Mouse (Mus musculus) lung, embryonic 15.5 days (tissue): ENCODE results near the gene Adgrf4. TPM values are rescaled to one million over a fixed set of nuclear protein-coding genes. Genes with fewer than 3 reads are reported as not detected.
A peak's percentile ranks its signal among the peaks of the same experiment; 100 is the strongest.

ENCODE experiments used
- ATAC-seq: fragments of 200-750 bp; cut with Nextera tagmentation; 2 replicates; pipeline ENCODE4 v1.8.0; 2017; ENCODE audit warnings: moderate number of reproducible peaks, borderline replicate concordance; ENCODE audit not compliant: low FRiP score, low TSS enrichment; ENCODE audit errors: extremely low read depth
- H3K27ac ChIP-seq: fragments of 300-500 bp; sonication (generic); 2 replicates; pipeline ENCODE4 v1.5.1; 2015; ENCODE audit warnings: moderate library complexity, mild to moderate bottlenecking, inconsistent platforms
- H3K27me3 ChIP-seq: fragments of 300-500 bp; sonication (generic); 2 replicates; pipeline ENCODE4 v1.6.1; 2015; ENCODE audit warnings: inconsistent platforms
- H3K36me3 ChIP-seq: fragments of 300-500 bp; sonication (generic); 2 replicates; pipeline ENCODE4 v1.6.1; 2015; ENCODE audit warnings: inconsistent platforms
- H3K4me1 ChIP-seq: fragments of 300-500 bp; sonication (generic); 2 replicates; pipeline ENCODE4 v1.6.1; 2015; ENCODE audit warnings: inconsistent platforms
- H3K4me2 ChIP-seq: fragments of 300-500 bp; sonication (generic); 2 replicates; pipeline ENCODE4 v1.6.1; 2015; ENCODE audit warnings: inconsistent platforms, mild to moderate bottlenecking, moderate library complexity
- H3K4me3 ChIP-seq: fragments of 300-500 bp; sonication (generic); 2 replicates; pipeline ENCODE4 v1.5.1; 2015; ENCODE audit warnings: mild to moderate bottlenecking, inconsistent platforms
- H3K9ac ChIP-seq: fragments of 300-500 bp; sonication (generic); 2 replicates; pipeline ENCODE4 v1.6.1; 2015; ENCODE audit warnings: inconsistent platforms
- H3K9me3 ChIP-seq: fragments of 300-500 bp; sonication (generic); 2 replicates; pipeline ENCODE4 v1.6.1; 2016; ENCODE audit warnings: inconsistent platforms
- WGBS: fragments of 180-500 bp; shearing (Covaris S2); methylation state at CpG from one replicate; pipeline ENCODE4 v1.1.7; 2015; 5-methylcytosine and 5-hydroxymethylcytosine counted together
- polyA plus RNA-seq: library from polyadenylated mRNA; unstranded; fragments of >200 nt; fragmentation: Nextera tagmentation; extraction: Ambion mirVana; gene quantifications from 2 replicates; pipeline ENCODE4 v1.2.1, GENCODE M21; 2015

Gene Adgrf4
- polyA plus RNA-seq, result 0.05 and 0.06 TPM in 2 replicates

- H3K27ac ChIP-seq, result no peak within 1 kb of the TSS
- no peaks in the 10 kb centered on the region for H3K27me3 ChIP-seq
- H3K9me3 ChIP-seq, result no peaks in the 10 kb centered on the region
- H3K4me3 ChIP-seq, result no peak within 1 kb of the TSS
- no peak for ATAC-seq
- no peaks in the 10 kb centered on the region for H3K36me3 ChIP-seq
- no peak within 1 kb of the TSS for H3K9ac ChIP-seq
- WGBS, result 74% methylated on average over 10 of the region's 10 CpGs
- H3K4me2 ChIP-seq, result no peak within 1 kb of the TSS
- H3K4me1 ChIP-seq, result no peaks in the 10 kb centered on the region
Measured at GRCm38 (mm10) chr17:42692136-42692535, at the start of gene Adgrf4. TSS of gene Adgrf4 (minus strand) at chr17:42692284.

GRCm38 (mm10) chr17:42741801-42742217, 49.7 kb upstream of the Adgrf4 start, which contains the start of gene Adgrf2:
TSS of gene Adgrf2 (minus strand) at chr17:42742179.
- no peak within 1 kb of the TSS for H3K9ac ChIP-seq
- peak; percentile 49; the same call in 1 of the 2 replicates for ATAC-seq
- WGBS, result 18% methylated on average over 7 of the region's 7 CpGs
- no peaks in the 10 kb centered on the region for H3K4me1 ChIP-seq
- no peak within 1 kb of the TSS for H3K4me2 ChIP-seq
- no peaks in the 10 kb centered on the region for H3K36me3 ChIP-seq
- no peak within 1 kb of the TSS for H3K4me3 ChIP-seq
- H3K9me3 ChIP-seq, result no peaks in the 10 kb centered on the region
- H3K27ac ChIP-seq, result no peak within 1 kb of the TSS
- no peaks in the 10 kb centered on the region for H3K27me3 ChIP-seq

- ATAC-seq, result no peak
- H3K9me3 ChIP-seq, result no peaks in the 10 kb centered on the region
- 67% methylated on average over 6 of the region's 6 CpGs for WGBS
Measured at GRCm38 (mm10) chr17:42738794-42739193, 46.7 kb upstream of the Adgrf4 start.

DNA sequence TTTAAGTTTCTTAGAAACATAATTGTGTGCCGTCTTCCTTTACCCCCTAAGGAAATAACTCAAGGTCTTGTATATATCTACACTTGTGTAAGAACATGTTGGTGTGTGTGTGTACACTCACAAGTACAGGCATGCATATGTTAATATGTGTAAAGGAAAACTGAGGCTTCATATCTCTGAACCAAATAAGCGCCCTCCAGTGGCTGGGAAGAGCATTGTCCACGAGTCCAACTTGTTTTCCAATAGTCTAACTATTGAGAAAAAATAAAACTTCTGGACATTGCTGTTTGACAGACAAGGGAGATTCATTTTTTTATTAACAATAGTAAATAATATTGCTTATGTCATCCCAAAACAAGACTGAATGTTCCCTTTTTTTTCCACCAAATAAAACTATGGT, 25.1 kb upstream of the Adgrf4 start:
- WGBS, result 48% methylated on average over 3 of the region's 3 CpGs

More at GRCm38 (mm10) chr17:42738794-42739193, 46.7 kb upstream of the Adgrf4 start:
- no peaks in the 10 kb centered on the region for H3K4me1 ChIP-seq
- H3K36me3 ChIP-seq, result no peaks in the 10 kb centered on the region
- no peak overlapping the region for H3K4me2 ChIP-seq
- H3K27ac ChIP-seq, result no peak overlapping the region
- H3K9ac ChIP-seq, result no peak overlapping the region
- no peaks in the 10 kb centered on the region for H3K27me3 ChIP-seq
- H3K4me3 ChIP-seq, result no peak overlapping the region

GRCm38 (mm10) chr17:42714991-42715390, 22.9 kb upstream of the Adgrf4 start:
- Histone ChIP-seq H3K27ac (no peak overlapping the region), H3K9me3 (no peaks in the 10 kb centered on the region), H3K36me3 (no peaks in the 10 kb centered on the region), H3K4me1 (no peaks in the 10 kb centered on the region), H3K27me3 (no peaks in the 10 kb centered on the region), H3K4me3 (no peak overlapping the region), H3K9ac (no peak overlapping the region), H3K4me2 (no peak overlapping the region)
- 79% methylated on average over 7 of the region's 7 CpGs for WGBS
- ATAC-seq, result no peak

More for the DNA sequence above, 25.1 kb upstream of the Adgrf4 start:
- Histone ChIP-seq H3K9me3 (no peaks in the 10 kb centered on the region), H3K9ac (no peak overlapping the region), H3K4me1 (no peaks in the 10 kb centered on the region), H3K27ac (no peak overlapping the region), H3K36me3 (no peaks in the 10 kb centered on the region), H3K4me2 (no peak overlapping the region), H3K27me3 (no peaks in the 10 kb centered on the region), H3K4me3 (no peak overlapping the region)
- no peak for ATAC-seq

GRCm38 (mm10) chr17:42710717-42711116, 18.6 kb upstream of the Adgrf4 start:
- WGBS, result 75% methylated on average over 7 of the region's 7 CpGs
- no peaks in the 10 kb centered on the region for H3K36me3 ChIP-seq
- no peak overlapping the region for H3K4me3 ChIP-seq
- no peak overlapping the region for H3K4me2 ChIP-seq
- no peak overlapping the region for H3K27ac ChIP-seq
- H3K4me1 ChIP-seq, result no peaks in the 10 kb centered on the region
- no peak for ATAC-seq
- H3K9ac ChIP-seq, result no peak overlapping the region
- no peaks in the 10 kb centered on the region for H3K27me3 ChIP-seq
- no peaks in the 10 kb centered on the region for H3K9me3 ChIP-seq

DNA sequence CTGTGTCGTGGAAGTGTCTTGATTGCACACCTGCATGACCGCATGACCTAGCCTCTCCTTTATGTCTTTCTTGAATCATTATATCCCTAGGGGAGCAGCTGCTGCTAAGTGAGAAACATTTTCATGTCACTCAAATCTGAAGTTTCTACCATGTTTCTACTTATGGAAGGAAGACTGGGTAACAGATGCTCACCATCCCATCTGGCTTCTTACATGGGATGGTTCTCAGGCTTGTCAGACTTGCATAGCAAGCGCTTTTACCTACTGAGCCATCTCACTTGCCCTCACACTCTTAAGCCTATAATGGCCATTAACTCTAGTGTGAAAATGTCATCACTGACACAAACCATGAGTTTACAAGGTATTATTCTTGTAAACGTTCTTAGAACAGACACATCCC, 13.5 kb upstream of the Adgrf4 start:
- no peaks in the 10 kb centered on the region for H3K4me1 ChIP-seq
- H3K27ac ChIP-seq, result no peak overlapping the region
- H3K27me3 ChIP-seq, result no peaks in the 10 kb centered on the region
- H3K36me3 ChIP-seq, result no peaks in the 10 kb centered on the region
- H3K4me2 ChIP-seq, result no peak overlapping the region
- WGBS, result 71% methylated on average over 4 of the region's 4 CpGs
- no peak overlapping the region for H3K9ac ChIP-seq
- ATAC-seq, result no peak
- H3K9me3 ChIP-seq, result no peaks in the 10 kb centered on the region
- H3K4me3 ChIP-seq, result no peak overlapping the region

DNA sequence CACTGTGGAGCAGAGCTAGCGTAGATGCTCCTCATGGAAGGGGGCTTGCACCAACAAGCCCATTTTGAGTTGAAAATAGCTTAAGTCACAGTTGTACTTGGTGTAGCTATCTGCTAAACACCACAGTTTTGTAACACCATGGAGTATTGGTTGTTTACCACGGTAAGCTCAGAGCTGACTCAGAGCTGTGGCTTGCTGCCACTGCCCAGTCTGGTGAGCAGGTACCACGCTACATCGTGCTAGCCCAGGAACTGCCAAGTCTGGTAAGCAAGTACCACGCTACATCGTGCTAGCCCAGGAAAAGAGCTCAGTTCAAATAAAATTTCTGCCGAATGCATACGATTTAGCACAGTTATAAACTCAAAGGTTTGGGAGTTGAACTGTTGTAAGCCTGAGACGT, 10.1 kb upstream of the Adgrf4 start:
- no peaks in the 10 kb centered on the region for H3K27me3 ChIP-seq
- ATAC-seq, result no peak
- no peak overlapping the region for H3K9ac ChIP-seq
- no peak overlapping the region for H3K4me3 ChIP-seq
- WGBS, result 83% methylated on average over 9 of the region's 9 CpGs
- H3K27ac ChIP-seq, result no peak overlapping the region
- no peaks in the 10 kb centered on the region for H3K9me3 ChIP-seq
- H3K4me2 ChIP-seq, result no peak overlapping the region
- H3K36me3 ChIP-seq, result no peaks in the 10 kb centered on the region
- H3K4me1 ChIP-seq, result no peaks in the 10 kb centered on the region

DNA sequence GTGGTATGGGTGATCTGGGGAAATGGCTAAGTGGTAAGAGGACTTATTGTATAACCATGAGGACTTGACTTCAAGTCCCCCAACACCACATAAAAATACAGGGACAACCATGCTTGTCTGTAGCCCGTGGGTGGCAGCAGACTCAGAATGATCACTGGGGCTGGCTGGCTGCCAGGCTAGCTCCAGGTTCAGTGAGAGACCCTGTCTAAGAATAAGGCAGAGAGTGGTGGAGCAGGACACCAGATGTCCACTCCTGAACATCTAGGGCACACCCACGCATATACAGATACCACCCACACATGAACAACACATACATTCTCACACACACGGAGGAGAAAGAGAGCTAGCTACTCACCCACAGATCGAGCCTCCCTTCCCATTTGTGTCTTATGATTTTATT, 2.6 kb upstream of the Adgrf4 start:
- WGBS, result 76% methylated on average over 4 of the region's 4 CpGs
- no peak overlapping the region for H3K4me2 ChIP-seq

DNA sequence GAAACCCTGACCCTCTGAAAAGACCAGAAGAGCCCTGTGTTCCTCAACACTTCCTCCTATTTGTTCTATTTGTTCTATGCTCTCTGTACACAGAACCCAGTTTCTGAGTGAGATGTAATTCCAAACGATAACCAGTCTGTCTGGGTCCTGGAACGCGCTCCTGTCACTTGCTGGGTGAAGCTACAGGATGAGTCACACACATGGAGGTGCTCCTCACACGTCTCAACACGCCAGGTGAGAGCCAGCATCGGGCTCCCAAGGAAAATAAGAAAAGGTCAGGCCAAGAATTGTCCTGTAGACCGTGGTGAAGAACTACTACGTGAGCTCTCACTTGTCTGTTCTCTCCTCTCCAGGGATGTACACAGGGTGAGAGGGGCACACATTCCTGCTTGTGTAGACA, 1.6 kb downstream of the Adgrf4 start:
- Histone ChIP-seq H3K9ac (no peak overlapping the region), H3K4me3 (no peak overlapping the region), H3K27ac (no peak overlapping the region), H3K4me2 (no peak overlapping the region), H3K9me3 (no peaks in the 10 kb centered on the region), H3K36me3 (no peaks in the 10 kb centered on the region), H3K27me3 (no peaks in the 10 kb centered on the region), H3K4me1 (no peaks in the 10 kb centered on the region)
- ATAC-seq, result no peak
- 85% methylated on average over 8 of the region's 8 CpGs for WGBS

More for the DNA sequence above, 2.6 kb upstream of the Adgrf4 start:
- H3K36me3 ChIP-seq, result no peaks in the 10 kb centered on the region
- no peak overlapping the region for H3K4me3 ChIP-seq
- H3K9ac ChIP-seq, result no peak overlapping the region
- H3K4me1 ChIP-seq, result no peaks in the 10 kb centered on the region
- no peak for ATAC-seq
- no peak overlapping the region for H3K27ac ChIP-seq
- H3K9me3 ChIP-seq, result no peaks in the 10 kb centered on the region
- H3K27me3 ChIP-seq, result no peaks in the 10 kb centered on the region

DNA sequence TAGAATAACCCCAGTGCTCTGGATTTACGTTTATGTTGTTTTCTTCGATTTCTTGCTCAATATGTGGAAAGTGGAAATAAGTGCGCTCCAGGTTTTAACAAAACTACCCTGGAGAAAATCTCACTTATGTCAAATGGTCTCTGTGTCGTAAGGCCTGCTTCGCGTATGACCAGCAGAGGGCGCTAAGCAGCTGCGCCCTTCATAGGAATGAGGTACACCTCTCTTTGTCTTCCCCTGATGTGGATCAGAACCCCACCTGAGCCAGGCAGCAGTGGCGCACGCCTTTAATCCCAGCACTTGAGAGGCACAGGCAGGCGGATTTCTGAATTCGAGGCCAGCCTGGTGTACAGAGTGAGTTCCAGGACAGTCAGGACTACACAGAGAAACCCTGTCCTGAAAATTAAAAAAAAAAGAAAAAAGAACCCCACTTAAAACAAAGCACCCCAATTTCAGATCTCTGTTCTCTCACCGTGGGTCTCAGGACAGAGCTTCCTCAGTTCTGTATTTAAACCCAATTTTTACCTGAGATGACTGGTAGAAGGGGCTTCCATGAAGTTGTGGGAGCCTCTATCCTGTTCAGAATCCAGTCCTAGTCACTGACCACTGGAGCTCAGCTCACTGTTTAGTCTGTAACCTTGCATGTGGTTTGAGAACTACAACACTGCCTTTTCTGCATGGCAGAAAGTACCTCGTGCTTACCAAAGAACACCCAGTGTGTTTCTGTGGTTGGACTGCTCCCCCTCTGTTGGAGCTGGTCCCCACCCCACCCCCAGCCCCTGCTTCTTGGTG, 33.3 kb downstream of the Adgrf4 start:
- H3K4me1 ChIP-seq, result no peaks in the 10 kb centered on the region
- H3K27ac ChIP-seq, result no peak overlapping the region
- H3K9me3 ChIP-seq, result no peaks in the 10 kb centered on the region
- H3K9ac ChIP-seq, result no peak overlapping the region
- no peaks in the 10 kb centered on the region for H3K36me3 ChIP-seq
- H3K4me3 ChIP-seq, result no peak overlapping the region
- H3K4me2 ChIP-seq, result peak overlapping the region; percentile 22; the same call in 1 of the 2 replicates
- ATAC-seq, result no peak; the same call in 1 of the 2 replicates
- 19% methylated on average over 14 of the region's 14 CpGs for WGBS
- no peaks in the 10 kb centered on the region for H3K27me3 ChIP-seq

DNA sequence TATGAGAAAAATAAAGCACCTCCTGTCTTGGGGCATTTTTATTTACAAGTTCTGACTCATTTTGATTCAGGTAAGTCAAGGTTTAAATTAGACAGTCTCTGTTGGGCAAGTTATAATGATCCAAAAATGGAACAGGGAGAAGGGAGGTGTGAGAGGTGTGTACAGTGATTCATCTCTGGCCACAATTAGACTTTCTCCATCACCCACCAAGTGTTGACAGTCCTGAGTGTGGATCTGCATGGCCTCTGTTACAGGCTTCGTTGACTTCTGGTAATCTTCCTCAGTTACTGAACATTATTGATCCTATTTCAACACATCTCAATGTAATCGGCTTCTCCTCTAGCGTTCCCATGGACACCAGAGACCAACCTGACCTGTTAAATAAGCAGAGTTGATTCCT, 48.7 kb downstream of the Adgrf4 start:
- H3K4me2 ChIP-seq, result no peak overlapping the region
- no peak overlapping the region for H3K27ac ChIP-seq
- no peaks in the 10 kb centered on the region for H3K9me3 ChIP-seq
- WGBS, result 74% methylated on average over 3 of the region's 3 CpGs
- no peaks in the 10 kb centered on the region for H3K4me1 ChIP-seq
- no peak overlapping the region for H3K4me3 ChIP-seq
- H3K27me3 ChIP-seq, result no peaks in the 10 kb centered on the region
- H3K36me3 ChIP-seq, result no peaks in the 10 kb centered on the region
- H3K9ac ChIP-seq, result no peak overlapping the region
- ATAC-seq, result no peak
